Mouse (Mus musculus): ENCODE results near the gene Cecr2. TPM values are rescaled to one million over a fixed set of nuclear protein-coding genes. Genes with fewer than 3 reads are reported as not detected.

Gene Cecr2
- polyA plus RNA-seq, 1 experiment from 2014 or later, result 20.6 TPM

DNA sequence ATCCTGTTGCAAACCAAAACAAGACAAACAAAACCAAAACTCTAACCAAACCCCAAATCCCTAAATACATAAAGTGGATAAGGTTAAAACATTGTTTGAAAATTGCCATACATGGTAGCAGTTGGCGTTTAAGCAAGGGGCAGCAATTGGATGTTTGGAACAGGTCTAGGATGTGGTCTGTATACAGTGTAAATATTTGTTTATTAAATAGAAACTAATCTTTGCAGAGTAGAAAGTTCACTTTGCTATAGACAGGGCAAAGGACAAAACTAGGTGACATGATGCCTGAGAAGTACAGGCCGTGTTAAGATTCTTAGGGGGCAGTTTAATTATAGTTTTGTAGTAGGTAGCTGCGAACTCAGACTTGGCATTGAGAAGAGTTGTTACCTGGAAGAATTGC lies 18.6 kb downstream of the Cecr2 start:
- no peak for DNase-seq (ENCODE audit: low spot score, missing footprints)
- 92% methylated on average over 3 of the region's 3 CpGs for WGBS
- Histone ChIP-seq H3K27me3 (ENCODE audit: control insufficient read depth, insufficient read depth, low read length) (no peaks in the 10 kb centered on the region), H3K36me3 (ENCODE audit: control insufficient read depth, insufficient read depth, low read length) (no peaks in the 10 kb centered on the region), H3K27ac (ENCODE audit: low read depth, low read length) (no peak overlapping the region), H3K4me2 (no peak overlapping the region), H3K4me3 (ENCODE audit: low read depth, low read length) (no peak overlapping the region), H3K9ac (ENCODE audit: low read length) (no peak overlapping the region), H3K4me1 (ENCODE audit: control insufficient read depth, insufficient read depth, low read length) (no peaks in the 10 kb centered on the region), H3K9me3 (ENCODE audit: control insufficient read depth, low read length) (no peaks in the 10 kb centered on the region)
- ATAC-seq (ENCODE audit: low FRiP score), result no peak

DNA sequence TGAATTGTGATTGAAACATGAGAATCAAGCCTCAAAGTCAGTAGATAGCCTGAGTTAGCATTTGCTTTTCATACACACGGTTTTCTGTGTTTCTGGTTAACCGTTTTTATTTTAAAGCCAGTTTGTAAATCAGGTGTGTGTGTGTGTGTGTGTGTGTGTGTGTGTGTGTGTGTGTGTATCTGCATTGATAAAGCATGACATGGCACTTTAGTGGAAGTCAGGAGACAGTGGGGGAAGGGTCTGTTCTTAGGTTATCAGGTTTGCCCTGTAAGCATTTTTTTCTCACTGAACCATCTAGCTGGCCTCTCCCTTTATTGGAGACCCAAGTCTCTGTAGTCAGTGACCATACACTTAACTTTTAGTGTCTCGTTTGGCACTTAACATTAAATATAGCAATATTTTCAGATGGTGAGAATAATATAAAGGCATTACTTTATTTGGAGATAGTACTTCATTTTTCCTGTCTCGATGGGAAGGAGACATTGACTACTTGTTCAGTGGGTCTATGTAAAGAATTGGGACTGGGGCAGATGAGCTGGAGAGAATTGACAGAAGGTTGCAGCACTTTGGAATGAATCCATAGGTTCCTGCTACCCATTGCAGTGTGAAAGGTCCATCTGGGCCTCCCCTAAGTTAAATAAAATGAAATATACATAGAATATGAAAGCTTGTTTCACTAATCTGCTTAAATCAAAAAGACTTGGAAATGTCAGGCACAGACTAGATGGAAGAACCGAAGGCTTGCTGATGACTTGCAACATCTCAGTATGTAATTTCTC lies 20.9 kb downstream of the Cecr2 start:
- Histone ChIP-seq H3K9ac (ENCODE audit: low read length) (no peak overlapping the region), H3K27me3 (ENCODE audit: control insufficient read depth, insufficient read depth, low read length) (no peaks in the 10 kb centered on the region), H3K36me3 (ENCODE audit: control insufficient read depth, insufficient read depth, low read length) (no peaks in the 10 kb centered on the region), H3K27ac (ENCODE audit: low read depth, low read length) (no peak overlapping the region), H3K4me3 (ENCODE audit: low read depth, low read length) (no peak overlapping the region), H3K4me2 (no peak overlapping the region), H3K9me3 (ENCODE audit: control insufficient read depth, low read length) (no peaks in the 10 kb centered on the region), H3K4me1 (ENCODE audit: control insufficient read depth, insufficient read depth, low read length) (no peaks in the 10 kb centered on the region)
- ATAC-seq (ENCODE audit: low FRiP score), result no peak
- DNase-seq (ENCODE audit: low spot score, missing footprints), result no peak
- 91% methylated on average over 5 of the region's 5 CpGs for WGBS

GRCm38 (mm10) chr6:120700221-120700620 lies 34.1 kb downstream of the Cecr2 start:
- peaks cover 2% of the 10 kb centered on the region; the same call in 1 of the 2 replicates for H3K4me1 ChIP-seq (ENCODE audit: control insufficient read depth, insufficient read depth, low read length)
- no peaks in the 10 kb centered on the region for H3K36me3 ChIP-seq (ENCODE audit: control insufficient read depth, insufficient read depth, low read length)
- no peak overlapping the region for H3K4me3 ChIP-seq (ENCODE audit: low read depth, low read length)
- WGBS, result 16% methylated on average over 4 of the region's 4 CpGs
- H3K27me3 ChIP-seq (ENCODE audit: control insufficient read depth, insufficient read depth, low read length), result no peaks in the 10 kb centered on the region
- no peak overlapping the region for H3K27ac ChIP-seq (ENCODE audit: low read depth, low read length)
- H3K9ac ChIP-seq (ENCODE audit: low read length), result no peak overlapping the region
- DNase-seq (ENCODE audit: low spot score, missing footprints) (peak; percentile 85), ATAC-seq (ENCODE audit: low FRiP score) (no peak)
- no peak overlapping the region for H3K4me2 ChIP-seq
- H3K9me3 ChIP-seq (ENCODE audit: control insufficient read depth, low read length), result no peaks in the 10 kb centered on the region

DNA sequence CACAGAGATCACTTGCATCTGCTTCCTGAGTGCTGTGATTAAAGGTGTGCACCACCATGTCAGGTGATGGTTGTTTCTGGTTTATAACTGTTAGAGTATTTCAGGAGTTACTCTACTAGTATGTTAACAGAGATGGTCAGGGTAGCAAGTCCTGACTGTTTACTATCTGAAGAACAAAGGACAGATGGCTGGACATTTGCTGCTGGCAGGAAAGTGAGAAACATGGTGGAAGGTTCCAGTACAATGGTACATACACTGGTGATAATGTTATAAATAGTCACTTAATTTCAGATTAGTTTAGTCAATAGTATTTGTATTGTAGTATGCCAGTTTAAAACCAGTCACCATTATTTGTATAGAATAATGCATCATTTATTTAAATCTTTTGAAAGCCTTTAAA lies 38.2 kb downstream of the Cecr2 start:
- H3K9ac ChIP-seq (ENCODE audit: low read length), result no peak overlapping the region
- no peak for ATAC-seq (ENCODE audit: low FRiP score)
- H3K4me3 ChIP-seq (ENCODE audit: low read depth, low read length), result no peak overlapping the region
- no peaks in the 10 kb centered on the region for H3K36me3 ChIP-seq (ENCODE audit: control insufficient read depth, insufficient read depth, low read length)
- H3K4me2 ChIP-seq, result no peak overlapping the region
- DNase-seq (ENCODE audit: low spot score, missing footprints), result no peak
- H3K4me1 ChIP-seq (ENCODE audit: control insufficient read depth, insufficient read depth, low read length), result peaks cover 2% of the 10 kb centered on the region; the same call in 1 of the 2 replicates
- H3K27me3 ChIP-seq (ENCODE audit: control insufficient read depth, insufficient read depth, low read length), result no peaks in the 10 kb centered on the region
- H3K9me3 ChIP-seq (ENCODE audit: control insufficient read depth, low read length), result no peaks in the 10 kb centered on the region
- no peak overlapping the region for H3K27ac ChIP-seq (ENCODE audit: low read depth, low read length)

DNA sequence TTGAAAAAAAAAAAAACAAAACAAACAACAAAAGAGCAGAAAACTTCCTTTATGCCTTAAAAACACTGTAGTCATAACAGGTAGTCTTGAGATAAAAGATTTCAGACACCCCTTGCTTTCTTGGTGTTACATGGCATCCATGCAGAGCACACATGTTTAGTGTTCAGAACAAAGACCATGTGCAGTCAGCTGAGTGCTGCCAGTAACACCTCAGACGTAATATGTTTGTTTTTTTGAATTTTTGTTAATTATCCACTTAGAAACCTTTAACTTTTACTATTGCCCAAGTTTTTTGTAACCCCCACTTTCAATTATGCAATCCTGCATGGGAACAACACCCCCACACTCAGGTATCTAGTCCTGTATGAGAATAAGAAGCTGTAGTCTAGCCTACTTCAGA lies 42.6 kb downstream of the Cecr2 start:
- WGBS, result 56% methylated on average over 1 of the region's 1 CpGs
- H3K9ac ChIP-seq (ENCODE audit: low read length), result no peak overlapping the region
- no peaks in the 10 kb centered on the region for H3K36me3 ChIP-seq (ENCODE audit: control insufficient read depth, insufficient read depth, low read length)
- DNase-seq (ENCODE audit: low spot score, missing footprints) (no peak), ATAC-seq (ENCODE audit: low FRiP score) (no peak)
- H3K4me1 ChIP-seq (ENCODE audit: control insufficient read depth, insufficient read depth, low read length), result no peaks in the 10 kb centered on the region; the same call in 1 of the 2 replicates
- H3K27ac ChIP-seq (ENCODE audit: low read depth, low read length), result no peak overlapping the region
- H3K4me2 ChIP-seq, result no peak overlapping the region
- no peaks in the 10 kb centered on the region for H3K9me3 ChIP-seq (ENCODE audit: control insufficient read depth, low read length)
- no peaks in the 10 kb centered on the region for H3K27me3 ChIP-seq (ENCODE audit: control insufficient read depth, insufficient read depth, low read length)
- no peak overlapping the region for H3K4me3 ChIP-seq (ENCODE audit: low read depth, low read length)

GRCm38 (mm10) chr6:120714806-120715205 lies 48.6 kb downstream of the Cecr2 start:
- Histone ChIP-seq H3K9ac (ENCODE audit: low read length) (no peak overlapping the region), H3K4me2 (no peak overlapping the region), H3K4me3 (ENCODE audit: low read depth, low read length) (no peak overlapping the region), H3K36me3 (ENCODE audit: control insufficient read depth, insufficient read depth, low read length) (no peaks in the 10 kb centered on the region), H3K27ac (ENCODE audit: low read depth, low read length) (peak overlapping the region; percentile 81; the same call in 1 of the 2 replicates), H3K4me1 (ENCODE audit: control insufficient read depth, insufficient read depth, low read length) (peaks cover 26% of the 10 kb centered on the region), H3K9me3 (ENCODE audit: control insufficient read depth, low read length) (no peaks in the 10 kb centered on the region), H3K27me3 (ENCODE audit: control insufficient read depth, insufficient read depth, low read length) (no peaks in the 10 kb centered on the region)
- ATAC-seq (ENCODE audit: low FRiP score), result peak; percentile 16; the same call in 1 of the 2 replicates
- 72% methylated on average over 3 of the region's 3 CpGs for WGBS
- no peak for DNase-seq (ENCODE audit: low spot score, missing footprints)

DNA sequence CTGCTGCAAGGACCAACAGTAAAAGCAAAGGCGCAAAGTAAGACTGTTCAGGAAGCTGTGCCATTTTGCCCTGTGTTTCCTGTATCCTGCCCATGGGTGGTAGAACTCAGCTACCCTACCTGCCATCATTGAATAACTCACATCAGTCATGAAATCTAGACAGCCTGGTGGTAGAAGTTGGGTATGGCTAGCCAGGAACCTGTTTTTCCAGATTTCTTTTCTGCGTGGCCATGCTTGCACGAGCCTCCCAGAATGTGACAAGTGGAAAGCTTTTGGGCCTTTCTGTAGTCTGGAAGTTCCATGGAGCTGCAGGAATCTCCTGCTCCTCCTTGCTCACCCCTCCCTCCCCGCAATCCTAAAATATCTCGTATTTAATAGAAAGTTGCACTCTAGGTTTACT lies 49.1 kb downstream of the Cecr2 start:
- H3K36me3 ChIP-seq (ENCODE audit: control insufficient read depth, insufficient read depth, low read length), result no peaks in the 10 kb centered on the region
- no peaks in the 10 kb centered on the region for H3K9me3 ChIP-seq (ENCODE audit: control insufficient read depth, low read length)
- no peak overlapping the region for H3K4me2 ChIP-seq
- H3K9ac ChIP-seq (ENCODE audit: low read length), result no peak overlapping the region
- no peak overlapping the region for H3K4me3 ChIP-seq (ENCODE audit: low read depth, low read length)
- peak; percentile 87 for DNase-seq (ENCODE audit: low spot score, missing footprints)
- peaks cover 26% of the 10 kb centered on the region for H3K4me1 ChIP-seq (ENCODE audit: control insufficient read depth, insufficient read depth, low read length)
- peak overlapping the region; percentile 81 for H3K27ac ChIP-seq (ENCODE audit: low read depth, low read length)
- ATAC-seq (ENCODE audit: low FRiP score), result 0 out of 2 replicates have a peak, but pooled peaks have one; percentile 7
- H3K27me3 ChIP-seq (ENCODE audit: control insufficient read depth, insufficient read depth, low read length), result no peaks in the 10 kb centered on the region
- 62% methylated on average over 5 of the region's 5 CpGs for WGBS

- peak overlapping the region; percentile 81 for H3K27ac ChIP-seq (ENCODE audit: low read depth, low read length)
- no peaks in the 10 kb centered on the region for H3K9me3 ChIP-seq (ENCODE audit: control insufficient read depth, low read length)
- H3K27me3 ChIP-seq (ENCODE audit: control insufficient read depth, insufficient read depth, low read length), result no peaks in the 10 kb centered on the region
- H3K9ac ChIP-seq (ENCODE audit: low read length), result no peak overlapping the region
- H3K4me2 ChIP-seq, result no peak overlapping the region
- H3K4me3 ChIP-seq (ENCODE audit: low read depth, low read length), result no peak overlapping the region
- ATAC-seq (ENCODE audit: low FRiP score), result peak; percentile 84
- no peaks in the 10 kb centered on the region for H3K36me3 ChIP-seq (ENCODE audit: control insufficient read depth, insufficient read depth, low read length)
- DNase-seq (ENCODE audit: low spot score, missing footprints), result peak; percentile 90
- H3K4me1 ChIP-seq (ENCODE audit: control insufficient read depth, insufficient read depth, low read length), result peaks cover 26% of the 10 kb centered on the region
These were observed 49.7 kb downstream of the Cecr2 start for GRCm38 (mm10) chr6:120715851-120716250.

DNA sequence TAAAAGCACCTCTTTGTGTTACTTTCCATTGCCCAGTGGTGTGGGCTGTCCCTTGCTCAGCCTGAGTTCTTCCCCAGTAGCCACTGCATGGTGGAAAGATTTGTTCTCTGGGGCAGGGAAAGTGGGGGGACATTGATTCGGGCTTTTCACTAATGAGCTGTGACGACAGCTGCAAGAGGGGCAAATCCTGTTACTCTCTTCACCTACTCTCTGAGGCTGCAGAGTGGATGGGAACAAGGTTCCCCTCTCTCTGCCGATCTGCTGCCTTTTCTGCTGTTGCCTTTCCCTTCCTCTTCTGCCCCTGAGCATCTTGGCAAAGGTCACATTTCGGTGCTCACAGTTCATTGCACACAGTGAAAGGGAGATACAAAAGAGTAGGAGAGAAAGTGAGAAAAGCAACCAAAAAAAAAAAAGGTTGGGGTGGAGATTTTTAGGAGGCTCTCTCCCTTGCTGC lies 50.4 kb downstream of the Cecr2 start:
- Histone ChIP-seq H3K36me3 (ENCODE audit: control insufficient read depth, insufficient read depth, low read length) (no peaks in the 10 kb centered on the region), H3K4me2 (peak overlapping the region; percentile 29; the same call in 1 of the 2 replicates), H3K27ac (ENCODE audit: low read depth, low read length) (peak overlapping the region; percentile 79), H3K4me1 (ENCODE audit: control insufficient read depth, insufficient read depth, low read length) (peaks cover 26% of the 10 kb centered on the region), H3K4me3 (ENCODE audit: low read depth, low read length) (no peak overlapping the region), H3K27me3 (ENCODE audit: control insufficient read depth, insufficient read depth, low read length) (no peaks in the 10 kb centered on the region), H3K9me3 (ENCODE audit: control insufficient read depth, low read length) (no peaks in the 10 kb centered on the region), H3K9ac (ENCODE audit: low read length) (no peak overlapping the region)
- WGBS, result 3% methylated on average over 4 of the region's 4 CpGs
- peak; percentile 79 for ATAC-seq (ENCODE audit: low FRiP score)
- peak; percentile 89 for DNase-seq (ENCODE audit: low spot score, missing footprints)
